Mouse (Mus musculus) G1E (cell line): ENCODE measurements around the gene Ntrk3.

Experiments used
- CTCF ChIP-seq: IDR thresholded peaks from 2 replicates; pipeline ENCODE4 v1.5.1; 2012; ENCODE audit warnings: low read depth, low read length, inconsistent platforms, mixed read lengths
- GATA1 ChIP-seq: IDR thresholded peaks from 2 replicates; pipeline ENCODE4 v1.6.1; 2012; ENCODE audit warnings: borderline replicate concordance, low read length, inconsistent platforms, mixed read lengths
- POLR2AphosphoS5 ChIP-seq: IDR thresholded peaks from 2 replicates; pipeline ENCODE4 v1.6.1; 2012; ENCODE audit warnings: low read depth, low read length, inconsistent platforms; ENCODE audit not compliant: insufficient replicate concordance

GRCm38 (mm10) chr7:78264432-78265002 is 473.3 kb downstream of the Ntrk3 start:
- TF ChIP-seq CTCF (no peak), GATA1 (no peak), POLR2AphosphoS5 (no peak)
